Mouse (Mus musculus) heart, adult 8-10 months (tissue): ENCODE results near the gene Csmd2. TPM values are rescaled to one million over a fixed set of nuclear protein-coding genes. Genes with fewer than 3 reads are reported as not detected.
"Not testable (repeated sequence)": the region's sequence is repeated elsewhere in the genome, so short reads cannot be mapped to it uniquely, and the experiment has no call there.

Experiments used
- DNase-seq: peaks from one replicate; pipeline ENCODE4 v3.0.0; 2022; ENCODE audit warnings: low spot score
- total RNA-seq, 4 experiments: library from RNA; stranded (reverse); gene quantifications; 2 replicates each; pipeline ENCODE4 v1.2.4; 2022

The Csmd2 gene
- total RNA-seq, 4 experiments from 2014 or later: 0.08 TPM; not detected in 3

GRCm38 (mm10) chr4:128483891-128484290, 496.2 kb downstream of the Csmd2 start:
- DNase-seq: no peak

- DNase-seq: no peak
These were observed 497.0 kb downstream of the Csmd2 start for GRCm38 (mm10) chr4:128484679-128485078.

DNA sequence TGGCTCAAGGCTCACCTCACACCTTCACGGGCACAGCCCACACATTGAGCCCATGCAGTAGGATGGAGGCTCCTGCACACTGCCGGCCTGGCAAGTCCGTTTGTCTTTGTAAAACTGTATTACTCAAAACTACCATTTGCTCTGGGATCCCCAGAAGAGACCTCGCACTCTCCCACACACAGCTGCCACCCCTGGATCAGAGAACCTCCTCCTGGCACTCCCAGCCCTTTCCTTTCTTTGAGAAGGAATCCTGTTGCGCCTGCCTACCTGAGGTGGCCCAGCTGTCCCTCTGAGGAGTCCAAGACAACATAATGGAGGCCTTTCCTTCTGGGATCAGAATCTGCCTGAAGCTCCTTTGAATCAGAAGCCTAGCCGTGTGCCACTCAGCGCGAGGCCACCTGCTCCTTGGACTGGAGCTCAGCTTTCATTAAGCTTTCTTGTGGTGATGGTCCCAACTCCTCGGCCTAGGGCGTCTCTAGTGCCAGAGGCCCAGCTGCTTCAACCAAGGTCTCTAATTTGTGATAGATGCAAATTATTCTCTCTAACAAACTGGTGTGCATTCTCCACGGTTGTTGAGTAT, 502.0 kb downstream of the Csmd2 start:
- DNase-seq: no peak

GRCm38 (mm10) chr4:128492055-128492454, 504.4 kb downstream of the Csmd2 start:
- DNase-seq: no peak

DNA sequence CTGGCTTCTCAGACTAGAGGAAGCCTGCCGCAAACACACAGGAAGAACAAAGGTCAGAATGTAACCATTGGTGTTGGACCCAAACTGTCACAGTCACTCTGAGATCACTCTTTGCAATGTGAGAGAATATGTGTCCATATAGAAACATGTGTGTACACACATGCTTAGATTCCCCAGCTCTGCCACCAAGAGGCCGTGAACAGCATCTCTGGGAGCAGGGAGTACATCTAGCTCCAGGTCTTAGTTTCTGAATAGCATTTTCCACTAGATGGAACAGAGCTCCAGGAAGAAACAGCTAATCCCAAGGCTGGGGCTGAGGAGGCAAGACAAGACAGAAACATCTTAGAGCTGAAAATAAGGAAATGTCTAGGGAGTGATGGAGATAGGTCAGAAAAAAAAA, 512.3 kb downstream of the Csmd2 start:
- DNase-seq: no peak

- DNase-seq: no peak
These were observed 519.2 kb downstream of the Csmd2 start for GRCm38 (mm10) chr4:128506878-128507277.

GRCm38 (mm10) chr4:128509885-128510284, 522.2 kb downstream of the Csmd2 start:
- DNase-seq: no peak

DNA sequence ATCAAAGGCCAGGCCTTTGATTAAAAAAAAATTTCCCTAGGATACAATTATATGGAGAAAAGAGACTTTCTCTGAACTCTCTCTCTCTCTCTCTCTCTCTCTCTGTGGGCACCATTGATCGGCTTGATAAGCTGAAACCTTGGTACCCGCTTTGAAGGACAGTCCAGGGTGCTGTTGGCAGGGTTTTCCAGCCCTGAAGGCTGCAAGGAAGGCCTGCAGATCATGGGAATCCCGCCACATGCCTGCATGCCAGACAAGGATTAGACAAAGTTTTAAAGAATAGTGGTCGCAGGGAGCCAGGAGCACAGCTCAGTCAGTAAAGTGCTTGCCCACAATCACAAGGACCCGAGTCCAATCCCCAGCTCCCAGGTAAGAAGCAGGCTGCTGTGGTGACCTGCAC, 526.8 kb downstream of the Csmd2 start:
- DNase-seq: no peak

DNA sequence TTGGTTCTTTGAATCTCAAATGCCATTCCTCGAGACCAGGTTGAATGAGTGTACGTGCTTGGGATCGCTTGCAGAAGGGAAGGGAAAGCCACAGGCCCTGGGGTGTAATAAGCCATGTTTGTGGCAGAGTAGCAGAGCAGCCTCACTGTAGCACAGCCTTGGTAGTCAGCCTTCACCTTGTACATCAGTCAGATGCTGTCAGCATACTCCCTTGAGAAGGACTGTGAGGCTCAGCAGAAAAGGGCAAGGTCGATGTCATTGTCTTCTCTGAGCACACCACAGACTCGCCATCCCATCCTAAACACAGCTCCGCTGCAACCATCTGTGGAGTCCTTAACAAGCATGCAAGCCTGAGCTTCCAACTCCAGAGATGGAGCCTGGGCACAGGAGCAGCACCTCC, 533.6 kb downstream of the Csmd2 start:
- no peak for DNase-seq

- DNase-seq: no peak
These were observed 555.7 kb downstream of the Csmd2 start for GRCm38 (mm10) chr4:128543378-128543777.

GRCm38 (mm10) chr4:128543956-128544486, 556.4 kb downstream of the Csmd2 start:
- DNase-seq: not testable (repeated sequence)

- no peak for DNase-seq
These were observed 563.1 kb downstream of the Csmd2 start for GRCm38 (mm10) chr4:128550756-128551155.

DNA sequence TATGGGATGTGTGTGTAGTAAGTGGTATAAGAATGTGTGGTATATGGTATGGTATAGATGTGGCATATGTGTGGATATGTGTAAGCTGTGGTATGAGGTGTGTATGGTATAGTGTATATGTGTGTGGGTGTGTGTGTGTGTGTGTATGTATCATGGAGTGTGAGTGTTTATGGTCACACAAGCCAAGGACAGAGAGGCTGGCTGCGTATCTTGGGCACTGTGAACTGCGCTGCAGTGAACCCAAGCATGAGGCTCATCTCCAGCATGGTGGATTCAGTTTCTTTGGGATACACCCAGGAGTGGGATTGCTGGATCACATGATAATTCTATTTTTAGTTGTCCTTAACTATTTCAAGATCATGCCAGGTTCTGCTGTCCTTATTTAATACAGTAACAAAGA, 566.5 kb downstream of the Csmd2 start:
- no peak for DNase-seq

- no peak for DNase-seq
These were observed 572.7 kb downstream of the Csmd2 start for GRCm38 (mm10) chr4:128560327-128560726.

GRCm38 (mm10) chr4:128575811-128576210, 588.2 kb downstream of the Csmd2 start:
- no peak for DNase-seq

GRCm38 (mm10) chr4:128579182-128579581, 591.5 kb downstream of the Csmd2 start:
- no peak for DNase-seq

- no peak for DNase-seq
These were observed 605.6 kb downstream of the Csmd2 start for GRCm38 (mm10) chr4:128593286-128593685.

GRCm38 (mm10) chr4:128594062-128594461, 606.4 kb downstream of the Csmd2 start:
- DNase-seq: no peak

DNA sequence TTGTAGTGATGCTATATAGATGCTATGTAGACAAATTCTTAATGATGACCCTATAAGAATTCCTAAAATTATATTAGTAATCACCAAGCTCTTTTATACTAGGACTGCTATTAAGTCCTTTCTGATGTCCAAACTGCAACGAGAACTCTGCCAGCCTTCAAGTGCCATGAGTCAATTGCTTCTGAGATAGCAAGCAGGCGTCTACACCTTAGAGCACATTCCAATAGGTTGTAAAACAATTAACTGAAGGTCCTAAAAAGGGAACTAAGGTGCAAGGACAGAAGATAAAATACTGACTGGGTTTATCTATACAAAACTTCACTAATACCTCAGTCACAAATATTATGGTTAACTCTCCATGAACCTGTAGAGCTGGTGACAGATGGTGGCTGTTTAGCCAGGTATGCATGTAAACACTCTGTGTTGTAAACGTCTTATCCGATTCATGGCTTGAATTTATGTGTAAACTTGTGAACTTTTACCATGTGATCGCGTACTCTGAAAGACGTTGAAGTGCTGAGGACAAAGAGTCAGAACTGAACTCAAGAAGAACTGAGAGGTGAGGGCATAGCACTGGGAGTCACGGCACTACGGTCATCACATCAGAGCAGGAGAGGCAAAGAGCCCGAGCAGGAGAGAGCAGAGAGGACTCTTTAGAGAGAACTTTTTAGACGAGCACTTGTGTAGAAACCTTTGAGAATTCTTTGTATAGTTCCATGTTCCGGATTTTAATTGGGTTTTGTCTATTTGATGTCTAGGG, 610.3 kb downstream of the Csmd2 start:
- no peak for DNase-seq

GRCm38 (mm10) chr4:128606586-128606985, 618.9 kb downstream of the Csmd2 start:
- no peak for DNase-seq

- DNase-seq: no peak
These were observed 620.0 kb downstream of the Csmd2 start for GRCm38 (mm10) chr4:128607661-128608060.

DNA sequence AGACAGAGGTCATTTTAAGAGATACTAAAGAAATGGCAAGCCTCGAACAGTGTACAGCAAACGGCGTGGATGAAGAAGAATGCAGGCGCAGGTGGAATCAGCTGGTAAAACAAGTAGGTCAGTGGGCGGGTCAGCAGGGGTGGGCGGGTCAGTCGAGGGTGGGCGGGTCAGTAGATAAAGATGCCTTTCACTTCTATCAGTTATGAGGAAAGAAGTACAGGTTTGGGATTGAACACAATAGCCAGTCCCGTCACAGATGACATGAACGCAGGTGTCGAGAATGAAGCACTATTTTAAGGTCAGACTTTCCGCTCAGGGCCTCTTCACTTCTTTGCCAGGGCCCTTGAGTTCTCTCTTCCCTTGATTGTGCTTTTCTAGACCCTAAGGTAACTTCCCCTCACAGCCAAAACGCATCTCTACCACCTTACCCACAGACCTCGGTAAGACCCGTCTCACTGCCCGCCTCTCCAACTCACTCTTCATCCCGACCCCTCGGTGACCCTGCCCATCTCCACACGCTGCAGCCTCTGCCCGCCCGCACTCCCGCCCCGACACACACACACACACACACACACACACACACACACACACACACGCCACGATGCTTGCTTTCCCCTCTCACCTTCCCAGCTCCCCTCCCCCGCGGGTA, 621.7 kb downstream of the Csmd2 start:
- DNase-seq: no peak
